Mouse (Mus musculus) testis, postnatal 10 days (tissue): ENCODE results near the gene Itgb5.

Experiments used
- DNase-seq: peaks from one replicate; pipeline ENCODE4 v3.0.0; 2021; ENCODE audit warnings: low spot score

Gene Itgb5

DNA sequence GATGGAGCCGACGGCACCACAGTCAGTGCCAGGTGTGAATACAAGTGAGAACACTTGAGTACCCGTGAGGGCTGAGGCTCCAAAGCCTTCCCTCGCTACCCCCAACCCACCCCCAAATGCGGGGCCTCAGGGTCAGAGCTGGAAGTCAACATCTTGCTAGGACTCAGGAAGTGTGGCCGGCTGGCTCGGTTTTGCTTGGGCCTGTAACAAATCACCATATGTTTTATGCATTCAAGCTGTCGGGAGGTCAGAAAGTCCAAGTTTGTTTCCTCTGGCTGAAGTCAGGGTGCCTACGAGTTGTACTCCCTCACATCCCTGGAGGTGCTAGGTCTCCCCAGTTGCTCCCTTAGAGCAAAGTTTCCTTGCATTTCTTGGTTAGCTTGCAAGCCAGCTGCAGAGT is 110.2 kb downstream of the Itgb5 start:
- DNase-seq = no peak

DNA sequence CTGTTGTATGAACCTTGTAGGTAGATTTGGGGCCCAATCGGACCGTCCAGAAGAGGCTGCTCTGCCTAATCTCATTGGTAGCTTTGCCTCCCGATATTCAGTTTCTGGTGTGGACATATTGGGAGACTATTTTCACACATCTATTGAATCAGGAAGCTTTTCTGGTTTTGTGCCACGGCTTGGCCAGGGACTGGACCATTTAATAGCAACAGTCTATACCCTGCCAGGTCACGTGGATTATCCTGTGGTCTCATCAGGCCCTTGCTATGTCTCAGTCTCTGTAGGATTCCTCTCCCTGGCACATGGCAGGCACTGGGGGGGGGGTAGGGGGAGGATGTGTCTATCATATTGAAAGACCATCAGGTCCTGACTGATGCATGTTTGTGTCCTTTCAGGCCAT is 110.6 kb downstream of the Itgb5 start:
- no peak for DNase-seq

DNA sequence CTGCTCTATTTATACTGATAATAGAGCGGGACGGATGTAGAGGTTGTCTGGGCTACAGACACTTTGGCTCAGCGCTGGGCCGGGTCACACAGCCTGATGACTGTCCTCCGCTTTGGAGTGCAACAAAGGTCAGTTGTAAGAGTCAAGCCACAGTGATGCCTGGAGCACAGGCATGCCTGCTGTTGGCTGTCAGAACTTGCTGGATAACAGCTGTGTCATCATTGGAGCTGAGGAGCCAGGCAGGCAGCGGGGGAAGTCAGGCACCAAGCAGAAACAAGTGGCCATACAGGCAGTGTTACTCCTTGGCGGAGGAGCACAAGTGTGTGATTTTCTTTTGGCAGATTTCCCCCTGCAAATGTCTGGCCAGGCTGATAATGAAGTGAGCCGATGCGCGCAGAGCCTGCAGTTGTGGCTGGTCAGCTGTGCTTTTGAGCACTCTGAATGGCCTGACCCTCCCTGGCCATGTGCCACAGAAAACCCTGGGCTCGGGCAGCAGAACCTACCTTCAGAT is 111.9 kb downstream of the Itgb5 start:
- DNase-seq = peak; percentile 67

DNA sequence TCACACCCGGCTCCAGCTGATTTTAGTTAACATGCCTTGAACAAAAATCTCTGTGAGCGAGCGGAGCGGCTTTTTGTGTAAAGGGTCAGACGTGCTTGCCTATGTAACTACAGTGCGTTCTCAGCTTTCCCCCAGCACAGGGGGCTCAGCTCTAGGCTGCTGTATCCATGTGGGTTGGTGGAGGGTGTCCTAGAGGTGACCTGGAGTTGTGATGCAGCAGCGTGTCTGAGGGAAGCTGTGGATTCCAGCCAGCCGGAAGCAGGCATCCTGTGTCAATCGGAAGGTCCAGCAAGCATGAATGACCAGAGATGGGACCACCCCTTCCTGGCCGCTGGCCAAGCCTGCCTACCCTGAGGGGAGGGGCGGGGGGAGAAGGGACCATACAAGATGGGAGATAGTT is 112.9 kb downstream of the Itgb5 start:
- peak; percentile 69 for DNase-seq

DNA sequence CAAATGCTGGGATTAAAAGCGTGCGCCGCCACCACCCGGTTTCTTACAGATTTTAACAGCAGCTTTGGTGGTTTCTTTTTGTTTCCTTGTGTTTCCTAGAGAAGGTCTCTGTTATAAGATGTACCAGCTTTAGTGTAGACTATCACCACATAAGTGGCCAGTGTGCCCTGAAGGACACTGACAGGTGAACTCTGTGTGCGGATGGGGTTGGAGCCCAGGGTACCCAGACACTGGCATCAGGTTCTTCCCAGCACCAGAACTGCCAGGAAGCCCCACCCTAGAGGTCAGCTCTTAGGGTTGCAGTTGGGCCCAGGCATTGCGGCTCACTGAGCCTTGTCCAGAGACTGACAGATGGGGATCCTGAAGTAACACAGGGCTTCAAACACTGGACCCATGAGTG is 113.9 kb downstream of the Itgb5 start:
- DNase-seq = no peak

DNA sequence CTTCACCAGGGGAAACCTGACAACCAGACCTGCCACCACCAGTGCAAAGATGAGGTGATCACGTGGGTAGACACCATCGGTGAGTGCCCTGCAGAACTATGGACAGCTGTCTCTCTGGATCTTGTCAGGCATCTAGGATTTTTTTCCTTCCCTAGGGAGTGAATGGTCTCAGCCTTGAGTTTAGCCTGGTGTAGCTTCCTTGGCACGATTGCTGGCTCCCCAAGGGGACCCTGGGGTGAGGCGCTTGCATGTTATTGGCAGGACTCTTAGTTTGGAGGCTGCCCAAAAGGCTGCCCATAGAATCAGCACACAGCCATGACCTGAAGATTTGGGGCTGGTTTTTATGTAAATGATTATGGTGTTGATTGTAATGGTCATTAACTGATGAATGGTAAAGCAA is 114.7 kb downstream of the Itgb5 start:
- no peak for DNase-seq

DNA sequence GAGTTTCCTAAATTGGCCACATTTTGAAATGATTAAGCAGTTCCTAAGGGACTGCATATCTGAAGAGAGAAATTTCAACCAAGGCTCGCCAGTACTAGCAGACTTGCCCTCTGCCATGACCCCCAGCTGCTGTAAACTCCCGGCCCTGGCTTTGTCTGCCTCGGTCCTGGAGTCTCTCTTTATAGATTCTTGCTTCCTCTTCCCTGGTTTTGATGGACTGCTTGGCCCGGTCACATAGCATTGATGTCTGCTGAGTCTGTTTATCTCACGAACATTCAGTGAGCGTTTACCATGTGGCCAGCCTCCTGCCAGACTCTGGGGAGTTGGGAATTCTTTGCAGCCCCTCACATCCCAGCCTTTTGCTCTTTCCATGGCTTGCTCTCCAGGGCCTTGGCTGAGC is 115.3 kb downstream of the Itgb5 start:
- no peak for DNase-seq

DNA sequence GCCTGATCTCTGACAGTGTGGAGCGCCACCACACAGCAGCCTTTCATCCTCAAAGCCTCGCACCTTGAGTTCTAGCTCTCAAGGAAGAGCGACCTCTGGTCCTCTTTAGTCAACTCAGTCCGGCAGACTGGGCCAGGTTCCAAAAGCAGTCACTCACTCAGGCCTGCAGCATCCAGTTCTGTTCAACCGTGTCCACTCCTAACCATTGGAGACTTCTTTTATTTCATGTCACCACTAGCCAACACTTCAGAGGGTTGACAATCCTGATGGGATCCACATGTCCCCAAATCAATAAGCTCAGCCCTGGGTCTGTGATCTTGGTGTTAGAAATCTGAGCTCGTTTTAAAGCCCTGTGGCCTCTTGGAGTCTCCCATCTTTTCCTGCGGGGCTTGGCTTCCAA is 116.6 kb downstream of the Itgb5 start:
- DNase-seq = no peak

DNA sequence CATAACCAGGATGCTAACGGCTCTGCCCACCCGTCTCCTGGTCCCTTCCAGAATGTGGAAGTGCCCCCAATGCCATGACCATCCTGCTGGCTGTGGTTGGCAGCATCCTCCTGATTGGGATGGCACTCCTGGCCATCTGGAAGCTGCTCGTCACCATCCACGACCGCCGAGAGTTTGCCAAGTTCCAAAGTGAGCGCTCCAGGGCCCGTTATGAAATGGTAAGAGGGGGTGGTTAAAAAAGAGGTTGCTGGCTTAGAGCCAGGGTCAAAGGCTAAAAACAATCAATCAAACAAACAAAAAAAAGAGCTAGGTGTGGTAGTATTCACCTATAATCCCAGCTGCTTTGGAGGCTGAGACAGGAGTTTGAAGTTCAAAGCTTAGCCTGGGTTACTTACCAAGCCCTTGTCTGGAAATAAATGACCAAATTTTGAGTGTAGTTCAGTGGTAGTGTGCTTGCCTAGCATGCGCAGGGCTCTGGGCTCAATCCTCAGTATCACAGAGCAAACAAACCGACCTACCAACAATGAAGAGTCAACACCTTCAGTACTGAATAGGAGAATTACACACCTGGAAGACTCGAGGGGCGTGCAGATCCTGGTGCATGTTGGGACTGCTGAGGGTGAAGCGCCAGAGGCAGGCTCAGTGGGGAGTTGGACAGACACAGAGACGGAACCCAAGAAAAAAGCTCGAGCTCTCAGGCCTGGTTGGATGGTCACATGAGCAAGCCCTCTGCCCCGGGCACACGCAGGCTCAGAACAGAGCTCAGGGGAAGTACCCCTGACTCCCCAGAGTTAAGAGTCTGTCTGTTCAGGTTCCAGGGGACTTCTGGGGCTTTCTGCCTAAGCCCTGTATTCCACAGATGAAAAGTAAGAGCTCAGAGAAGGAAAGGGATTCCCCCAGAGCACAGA is 118.5 kb downstream of the Itgb5 start:
- no peak for DNase-seq

DNA sequence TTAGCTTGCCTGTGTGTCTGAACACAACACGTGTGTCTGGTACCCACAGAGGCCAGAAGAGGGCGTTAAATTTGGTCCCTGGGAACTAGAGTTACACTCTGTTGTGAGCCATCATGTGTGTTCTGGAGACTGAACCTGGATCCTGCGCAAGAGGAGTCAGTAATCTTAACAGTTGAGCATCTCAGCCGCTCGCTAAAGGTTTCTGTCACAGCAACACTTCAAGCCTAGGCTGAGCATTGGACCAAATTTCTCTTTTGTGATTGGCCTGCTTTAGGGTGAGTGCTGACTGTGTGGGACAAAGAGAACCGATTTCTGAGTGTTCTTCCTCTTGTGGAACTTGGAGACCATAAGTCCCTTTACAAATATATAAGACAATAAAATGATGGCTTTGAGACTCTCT is 120.9 kb downstream of the Itgb5 start:
- no peak for DNase-seq

DNA sequence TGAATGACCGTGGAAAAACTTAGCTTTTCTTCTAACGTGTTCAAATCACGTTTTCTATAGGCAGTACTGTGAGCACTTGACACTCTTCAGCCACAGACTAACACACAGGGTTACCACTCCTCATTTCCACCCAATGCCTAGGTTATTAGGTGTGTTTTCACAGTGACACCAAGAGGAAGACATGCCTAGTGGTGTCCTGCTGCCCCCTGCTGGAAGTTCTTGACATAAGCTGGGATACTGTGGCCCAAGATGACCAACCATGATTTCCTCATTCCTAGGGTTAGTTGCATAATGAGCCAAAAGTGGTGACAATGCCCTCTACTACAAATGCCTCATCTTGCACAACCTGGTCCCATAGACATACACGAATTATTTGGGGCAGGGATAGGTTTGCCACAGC is 121.4 kb downstream of the Itgb5 start:
- DNase-seq = peak; percentile 91

DNA sequence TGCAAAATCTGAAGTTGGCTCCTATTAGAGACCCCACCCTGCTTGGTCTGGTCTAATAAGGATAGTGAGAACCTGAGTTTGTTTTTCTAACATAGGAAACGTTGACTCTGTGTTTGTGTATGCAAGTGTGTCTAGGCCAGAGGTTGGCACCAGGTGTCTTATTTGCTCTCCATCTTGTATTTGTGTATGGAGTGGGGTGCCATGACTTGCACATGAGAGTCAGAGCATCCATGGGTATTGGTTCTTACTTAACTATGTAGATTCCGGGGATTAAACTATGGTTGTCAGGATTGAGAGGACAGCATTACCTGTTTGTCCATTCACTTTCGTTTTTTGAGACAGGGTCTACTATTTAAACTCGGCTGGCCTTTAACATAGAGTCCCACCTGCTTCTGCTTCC is 123.5 kb downstream of the Itgb5 start:
- DNase-seq = no peak

DNA sequence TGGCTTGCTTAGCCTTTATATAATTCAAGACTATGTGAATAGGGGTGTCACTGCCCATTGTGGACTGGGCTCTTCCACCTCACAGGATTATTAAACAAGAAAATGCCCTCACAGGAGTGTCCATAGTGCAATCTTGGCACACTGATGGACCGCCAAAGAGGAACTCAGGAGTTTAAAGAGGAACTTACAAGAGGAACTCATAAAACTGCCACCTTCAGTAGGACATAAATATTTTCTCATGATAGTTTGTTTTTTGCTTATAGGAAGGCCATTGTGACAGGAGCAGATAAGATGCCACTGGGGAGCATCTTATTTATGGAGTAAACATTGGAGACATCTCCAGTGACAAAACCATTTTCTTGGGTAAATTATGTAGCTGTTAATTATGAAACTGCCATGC is 125.3 kb downstream of the Itgb5 start:
- DNase-seq = no peak

DNA sequence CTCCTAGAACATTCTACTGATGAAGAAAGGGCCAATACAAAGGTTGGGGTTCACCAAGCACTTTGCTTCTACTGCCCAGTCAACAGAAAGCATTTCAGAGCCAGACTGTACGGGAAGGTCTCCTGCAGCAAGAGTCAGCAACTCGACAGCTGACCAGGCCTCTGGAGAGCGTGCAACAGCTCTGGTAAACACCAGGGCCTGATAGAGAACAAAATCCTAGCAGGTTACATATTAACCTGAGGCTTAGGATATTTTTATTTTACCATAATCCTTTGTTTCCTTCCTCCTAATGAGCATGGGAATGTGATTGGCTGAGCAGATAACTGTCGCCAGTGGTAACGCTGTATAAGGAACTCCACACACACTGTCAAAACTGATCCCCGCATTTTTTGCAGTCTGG is 134.0 kb downstream of the Itgb5 start:
- DNase-seq = no peak

DNA sequence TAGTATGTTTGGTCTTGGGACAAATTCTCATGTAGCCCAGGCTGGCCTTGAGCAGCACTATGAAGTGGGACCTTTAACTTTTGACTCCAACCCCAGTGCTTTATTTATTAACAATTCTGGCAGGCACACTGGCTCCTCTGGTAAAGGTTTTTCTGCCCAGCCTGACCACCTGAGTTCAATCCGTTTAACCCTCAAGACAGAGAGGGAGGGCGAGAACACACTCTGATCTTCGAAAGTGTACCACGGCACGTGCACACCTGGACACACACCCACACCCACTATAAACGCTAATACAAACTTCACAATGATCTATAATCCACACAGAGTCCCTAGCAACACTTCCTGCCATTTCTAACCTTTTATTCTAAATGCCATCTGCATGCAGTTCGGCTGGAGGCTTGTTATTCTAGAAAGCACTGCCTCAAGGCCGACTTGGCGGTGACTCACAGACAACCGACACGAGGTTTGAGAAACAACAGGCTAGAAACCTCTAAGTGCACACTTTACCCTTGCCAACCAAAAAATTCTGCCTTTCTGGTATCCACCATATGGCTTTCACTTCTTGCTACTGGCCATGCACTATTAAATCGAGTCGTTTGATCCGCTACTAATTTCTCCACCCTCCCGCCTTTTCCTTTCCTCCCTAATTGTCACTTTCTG is 136.5 kb downstream of the Itgb5 start:
- DNase-seq = no peak

DNA sequence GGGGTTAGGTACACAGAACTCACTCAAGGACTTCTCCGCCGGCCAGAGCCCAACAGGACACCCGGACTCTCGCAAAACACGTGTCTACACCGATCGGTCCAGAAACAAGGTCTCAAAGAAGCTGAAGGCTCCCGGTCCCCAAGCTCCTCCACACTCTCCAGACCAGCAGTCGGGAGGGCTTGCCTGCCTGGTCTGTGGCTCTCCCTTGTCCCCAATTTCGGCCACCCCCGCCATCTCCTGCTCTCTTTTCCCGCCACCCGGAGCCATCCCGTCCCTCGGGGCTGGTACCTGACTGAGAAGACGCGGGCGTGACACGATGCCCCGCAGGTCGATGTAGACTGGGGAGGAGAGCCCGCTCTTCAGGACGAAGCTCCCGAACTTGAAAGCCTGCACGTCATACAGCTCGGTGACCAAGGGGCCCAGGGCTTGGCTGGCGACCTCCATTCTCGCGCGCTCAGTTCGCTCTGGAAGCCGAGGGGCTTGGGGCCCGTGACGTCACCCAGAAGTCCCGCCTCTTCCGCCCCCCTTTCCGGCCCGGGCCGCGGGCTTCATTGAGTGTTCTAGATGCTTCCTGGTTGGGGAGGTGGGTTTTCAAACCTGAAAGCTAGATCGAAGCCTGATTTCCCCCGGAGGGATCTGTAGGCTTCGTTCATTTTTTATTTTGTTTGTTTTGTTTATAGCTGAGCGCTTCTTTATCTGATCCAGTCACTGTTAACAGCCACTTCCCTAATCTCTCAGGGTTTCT is 137.2 kb downstream of the Itgb5 start, which contains the start of gene Umps:
TSS of gene Umps (minus strand) at position 501 of the 745 bp plus-strand sequence.
- peak; percentile 89 for DNase-seq

DNA sequence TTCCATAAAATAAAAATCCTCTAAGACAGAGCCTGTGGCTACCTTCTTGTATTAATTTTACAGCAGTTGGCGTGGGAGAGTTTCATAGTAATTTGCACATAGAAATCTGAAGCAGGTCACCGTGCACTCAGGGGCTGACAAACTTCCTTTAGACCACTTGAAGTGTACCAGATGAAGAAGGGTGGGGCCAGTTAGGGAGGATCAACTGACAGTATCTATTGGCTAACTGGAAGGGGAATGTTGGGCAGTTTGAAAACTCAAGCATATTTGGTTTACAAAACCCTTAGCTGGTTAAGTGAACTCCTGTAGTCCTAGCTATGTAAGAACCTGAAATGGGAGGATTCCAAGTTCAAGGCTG is 137.8 kb downstream of the Itgb5 start:
- no peak for DNase-seq

DNA sequence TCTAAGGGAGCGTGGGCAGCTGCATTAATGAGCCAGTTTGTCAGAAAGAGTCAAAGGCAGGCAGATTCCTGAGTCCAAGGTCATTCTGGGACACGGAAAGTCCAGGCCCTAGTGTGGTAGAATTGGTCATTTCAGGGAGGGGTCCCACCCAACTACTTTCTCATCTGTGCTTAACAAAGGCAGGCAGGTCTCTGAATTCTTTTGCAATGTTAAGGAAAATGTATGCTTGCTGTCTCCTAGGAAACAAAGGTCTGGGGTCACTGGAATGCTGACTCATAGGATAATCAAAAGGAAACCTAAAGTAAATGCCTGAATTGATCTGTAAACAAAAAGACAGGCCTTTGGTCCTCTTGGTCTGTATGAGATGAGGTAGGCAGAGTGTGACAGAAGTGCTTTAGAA is 150.4 kb downstream of the Itgb5 start:
- no peak for DNase-seq

DNA sequence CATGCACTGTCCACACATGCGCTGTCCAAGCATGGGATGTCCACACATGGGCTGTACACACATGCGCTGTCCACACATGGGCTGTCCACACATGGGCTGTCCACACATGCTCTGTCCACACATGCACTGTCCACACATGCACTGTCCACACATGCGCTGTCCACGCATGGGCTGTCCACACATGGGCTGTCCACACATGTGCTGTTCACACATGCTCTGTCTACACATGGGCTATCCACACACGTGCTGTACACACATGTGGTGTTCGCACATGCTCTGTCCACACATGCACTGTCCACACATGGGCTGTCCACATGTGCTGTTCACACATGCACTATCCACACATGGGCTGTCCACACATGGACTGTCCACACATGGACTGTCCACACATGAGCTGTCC is 154.2 kb downstream of the Itgb5 start:
- no peak for DNase-seq

DNA sequence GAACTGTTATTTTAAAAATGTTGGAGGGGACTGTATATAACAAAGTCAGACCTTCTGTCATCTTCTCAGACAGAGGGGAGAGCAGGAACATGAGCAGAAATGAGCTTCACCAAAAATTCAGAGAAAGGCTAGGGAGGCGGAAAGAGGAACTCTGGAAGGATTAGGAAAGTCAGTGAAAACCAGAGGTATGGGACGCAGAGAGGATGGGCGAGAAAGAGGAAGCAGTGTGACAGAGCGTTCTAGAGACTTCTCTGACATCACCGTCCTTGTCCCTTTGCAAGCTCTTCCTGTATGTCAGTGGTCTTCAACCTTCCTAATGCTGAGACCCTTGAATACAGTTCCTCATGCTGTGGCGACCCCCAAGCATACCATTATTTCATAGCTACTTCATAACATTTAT is 155.9 kb downstream of the Itgb5 start:
- DNase-seq = no peak

DNA sequence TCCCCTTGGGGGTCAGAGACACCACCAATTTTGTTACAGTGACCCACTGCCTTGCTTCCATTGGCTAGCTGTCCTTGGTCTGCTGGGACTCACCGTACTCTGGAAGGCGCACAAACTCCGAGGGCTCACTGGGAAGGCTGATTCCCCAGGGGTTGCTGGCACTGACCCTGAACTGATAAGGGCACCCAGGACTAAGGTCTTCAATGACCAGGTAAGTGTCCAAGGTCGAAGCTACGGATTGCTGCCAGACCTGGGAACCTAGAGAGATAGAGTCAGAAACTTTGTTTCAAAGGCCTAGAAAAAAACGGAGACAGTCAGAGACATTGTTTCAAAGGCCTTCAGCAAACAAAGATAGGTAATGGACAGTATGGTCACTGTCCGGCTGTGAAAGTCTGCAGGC is 157.5 kb downstream of the Itgb5 start:
- peak; percentile 61 for DNase-seq

DNA sequence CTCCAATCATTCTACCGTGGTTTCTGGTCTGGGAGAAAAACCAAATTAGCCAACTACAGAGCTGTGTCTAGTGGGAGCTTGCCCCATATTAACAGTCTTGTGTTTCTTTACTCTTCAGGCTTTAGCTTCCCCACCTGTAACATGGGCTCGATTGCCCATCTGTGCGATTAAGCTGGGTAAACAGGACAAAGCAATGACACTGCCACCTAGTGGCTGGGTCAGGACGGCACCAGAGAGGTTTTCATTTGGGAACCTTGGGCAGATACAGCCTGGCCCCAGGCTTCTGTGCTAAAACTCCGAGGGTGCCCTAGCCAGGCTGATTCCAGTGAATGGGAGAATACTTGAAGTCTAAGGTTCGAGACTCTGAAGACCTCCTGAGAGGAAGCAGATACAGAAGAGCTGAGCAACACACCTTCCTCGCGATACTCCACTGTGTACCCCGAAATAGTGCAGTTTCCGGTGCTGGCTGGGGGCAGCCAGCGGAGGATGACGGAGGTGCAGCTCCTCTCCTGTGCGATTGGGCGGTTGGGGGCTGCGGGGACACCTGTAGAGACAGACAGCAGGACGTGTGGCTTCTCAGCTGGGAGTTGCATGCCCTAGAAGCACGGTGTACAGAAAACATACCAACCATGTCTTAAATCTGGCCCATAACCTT is 159.0 kb downstream of the Itgb5 start:
- DNase-seq = no peak
